Mouse (Mus musculus): ENCODE results near the gene Galnt17.
A peak's percentile ranks its signal among the peaks of the same experiment; 100 is the strongest.

Gene Galnt17

DNA sequence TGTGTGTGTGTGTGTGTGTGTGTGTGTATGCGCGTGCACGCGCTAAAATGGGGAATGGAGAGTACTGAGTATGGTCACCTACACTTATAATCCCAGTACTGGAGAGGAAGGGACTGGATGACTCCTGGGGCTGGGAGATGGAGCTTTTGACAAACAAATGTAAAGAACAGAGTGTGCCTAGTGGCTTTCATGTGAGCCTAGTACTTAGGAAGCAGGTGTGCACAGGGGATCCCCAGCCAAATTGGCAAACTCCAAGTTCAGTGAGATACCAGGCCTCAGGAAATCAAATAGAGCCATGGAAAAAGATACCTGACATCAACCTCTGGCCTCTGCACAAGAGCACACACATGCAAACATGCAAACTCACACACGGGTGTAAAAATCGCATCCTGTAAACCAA, 61.7 kb downstream of the Galnt17 start:
- DNase-seq (ENCODE audit: low read depth, low spot score): no peak

DNA sequence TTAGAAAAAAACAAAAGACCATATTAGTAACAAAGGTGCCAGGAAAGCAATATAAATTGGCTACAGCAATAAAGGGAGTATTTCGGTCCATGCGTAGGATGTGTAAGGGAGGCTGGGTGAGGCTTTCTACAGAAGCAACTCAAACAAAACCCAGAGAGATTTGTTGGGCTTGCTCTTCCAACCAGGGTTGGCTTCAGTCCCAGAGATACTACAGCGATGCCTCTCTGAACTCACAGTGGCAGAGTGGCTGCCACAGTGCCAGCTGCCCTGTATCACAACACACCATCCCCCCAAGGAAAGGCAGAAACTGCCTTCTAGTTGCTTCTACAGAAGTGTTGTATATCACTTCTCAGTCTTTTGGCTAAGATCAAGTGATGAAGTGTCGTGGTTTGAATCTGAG, 66.6 kb downstream of the Galnt17 start:
- no peak for DNase-seq (ENCODE audit: low read depth, low spot score)

DNA sequence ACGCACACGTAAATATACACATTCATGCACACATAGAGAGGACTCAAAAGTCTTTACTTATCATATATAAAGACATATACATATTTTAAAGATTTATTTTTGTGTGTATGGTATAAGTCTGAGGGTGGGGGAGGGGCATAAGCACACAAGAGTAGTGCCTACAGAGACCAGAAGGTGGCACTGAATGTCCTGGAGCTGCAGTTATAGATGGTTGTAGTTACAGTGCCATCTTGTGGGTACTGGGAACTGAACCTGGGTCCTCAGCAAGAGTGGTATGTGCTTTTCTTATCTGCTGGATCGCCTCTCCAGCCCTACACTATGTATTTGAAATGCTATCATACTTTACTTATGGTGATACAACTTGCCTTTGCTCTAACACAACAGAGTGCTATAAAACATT, 68.5 kb downstream of the Galnt17 start:
- DNase-seq (ENCODE audit: low read depth, low spot score): no peak

DNA sequence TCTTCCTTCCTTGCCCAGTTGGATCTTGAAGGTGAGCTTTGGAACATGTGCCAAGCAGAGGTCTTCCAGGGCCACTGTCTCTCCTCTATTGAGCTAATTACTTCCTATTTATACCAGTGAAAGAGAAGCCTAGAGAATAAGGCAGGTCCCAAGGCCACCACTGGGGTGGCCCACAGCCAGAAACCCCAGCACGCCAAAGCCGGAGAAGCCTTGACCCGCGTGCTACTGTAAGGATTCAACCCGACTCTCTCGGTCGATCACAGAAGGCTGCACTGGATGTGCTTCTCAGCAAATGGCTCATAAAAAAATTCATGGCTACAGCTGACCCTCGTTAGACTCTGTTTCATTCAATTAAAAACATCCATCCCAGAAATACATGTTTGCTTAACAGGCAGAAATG, 71.4 kb downstream of the Galnt17 start:
- DNase-seq (ENCODE audit: low read depth, low spot score): no peak

DNA sequence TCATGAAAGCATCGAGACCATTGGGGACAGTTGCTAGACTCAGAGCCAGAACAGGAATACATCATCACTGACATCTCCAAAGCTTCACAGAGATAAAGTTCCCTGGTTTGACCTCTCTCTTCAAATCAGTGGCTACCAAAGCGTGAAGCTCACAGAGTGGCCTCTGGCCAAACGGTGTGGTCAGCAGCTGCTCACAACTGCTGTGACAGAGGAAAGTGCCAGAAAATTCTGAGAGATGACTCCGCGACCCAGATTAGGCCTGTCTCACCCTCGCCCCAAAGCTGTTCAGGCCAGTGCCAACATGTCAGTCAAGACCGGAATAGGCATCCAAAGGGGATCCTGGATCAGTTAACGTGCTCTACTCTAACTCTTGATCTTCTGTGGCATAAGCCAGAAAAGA, 74.5 kb downstream of the Galnt17 start:
- DNase-seq (ENCODE audit: low read depth, low spot score): no peak

DNA sequence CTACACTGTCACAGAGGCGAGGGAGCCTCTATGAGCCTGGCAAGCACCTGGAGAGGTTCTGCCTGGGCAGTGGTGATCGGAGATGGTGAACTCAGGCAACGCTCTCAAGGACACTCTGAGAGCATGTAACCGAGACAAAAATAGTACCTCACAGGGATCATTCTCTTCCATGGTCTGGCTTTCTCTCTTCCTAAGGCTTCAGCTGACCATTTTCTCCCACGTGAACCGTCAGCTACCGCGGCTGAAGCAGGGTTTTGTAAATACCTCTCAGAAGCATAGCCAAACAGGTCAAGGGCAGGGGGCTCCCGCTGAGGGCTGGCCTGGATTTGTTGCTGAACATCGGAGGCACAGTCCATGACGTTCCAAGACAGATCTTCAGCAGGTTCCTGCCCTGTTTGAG, 77.2 kb downstream of the Galnt17 start:
- no peak for DNase-seq (ENCODE audit: low read depth, low spot score)

DNA sequence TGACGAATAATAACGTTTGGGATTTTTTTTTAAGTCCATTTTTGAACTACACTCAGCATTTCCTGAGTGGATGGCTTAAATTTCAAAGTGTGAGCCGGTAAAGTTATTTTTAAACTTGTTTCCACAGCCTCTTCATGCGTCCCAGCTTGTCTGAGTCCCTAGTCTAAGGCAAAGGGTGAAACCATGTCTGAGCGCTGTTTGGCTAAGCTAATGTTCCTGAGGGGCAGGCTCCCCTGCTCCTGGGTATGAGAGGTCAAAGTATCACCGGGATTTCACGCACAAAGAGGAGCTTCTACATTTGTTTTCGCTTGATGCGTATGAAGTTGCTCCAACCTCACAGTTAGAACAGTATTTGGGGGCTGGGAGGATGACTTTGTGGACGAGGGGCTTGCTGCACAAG, 78.6 kb downstream of the Galnt17 start:
- DNase-seq (ENCODE audit: low read depth, low spot score): no peak

DNA sequence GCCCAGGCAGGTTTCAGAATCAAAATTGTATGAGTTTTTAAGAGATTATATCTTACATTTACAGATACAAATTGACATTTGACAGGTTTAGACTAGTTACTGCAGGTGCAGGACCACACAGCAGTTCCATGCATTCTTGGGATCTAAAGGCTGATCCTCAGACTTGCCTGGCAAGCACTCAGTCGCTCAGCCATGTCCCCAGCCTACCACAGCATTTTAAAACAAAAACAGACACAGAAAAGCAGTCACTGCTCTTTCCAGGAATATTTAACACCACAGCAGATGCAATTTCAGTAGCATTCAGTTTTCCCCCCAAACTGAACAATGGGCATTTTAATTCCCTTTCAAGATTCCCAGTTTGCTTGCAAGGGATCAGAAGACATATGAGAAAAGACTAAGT, 84.9 kb downstream of the Galnt17 start:
- DNase-seq (ENCODE audit: low read depth, low spot score): no peak

DNA sequence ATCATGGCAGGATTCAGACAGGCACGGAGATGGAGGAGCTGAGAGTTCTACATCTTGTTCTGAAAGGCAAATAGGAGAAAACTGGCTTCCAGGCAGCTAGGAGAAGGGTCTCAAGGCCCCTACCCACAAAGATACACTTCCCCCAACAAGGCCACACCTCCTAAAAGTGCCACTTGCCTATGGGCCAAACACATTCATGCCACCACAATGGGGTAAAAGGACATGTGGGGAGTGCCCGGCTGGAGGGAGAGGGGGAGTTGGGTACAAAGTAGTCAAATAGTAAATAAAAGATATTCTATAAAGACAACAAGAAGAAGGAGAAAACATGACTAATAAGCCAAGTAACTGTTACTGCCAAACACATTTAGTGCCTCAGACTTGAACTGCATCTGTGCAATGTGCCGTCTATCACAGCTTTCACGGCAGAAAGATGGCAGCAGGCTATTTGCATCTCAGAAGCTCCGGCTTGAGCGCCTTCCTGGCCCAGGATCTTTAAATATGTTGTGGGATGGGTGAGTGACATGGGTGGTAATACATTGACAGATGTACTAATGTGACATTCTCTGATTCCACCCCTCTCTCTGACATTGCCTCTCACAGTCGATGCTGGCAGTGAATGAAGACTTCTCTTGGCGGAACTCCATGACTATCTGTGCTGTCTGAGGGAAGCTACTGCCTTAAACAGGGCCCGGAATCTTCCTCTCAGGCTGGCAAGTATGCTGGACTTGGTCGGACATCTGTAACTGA, 85.6 kb downstream of the Galnt17 start:
- DNase-seq (ENCODE audit: low read depth, low spot score): no peak

DNA sequence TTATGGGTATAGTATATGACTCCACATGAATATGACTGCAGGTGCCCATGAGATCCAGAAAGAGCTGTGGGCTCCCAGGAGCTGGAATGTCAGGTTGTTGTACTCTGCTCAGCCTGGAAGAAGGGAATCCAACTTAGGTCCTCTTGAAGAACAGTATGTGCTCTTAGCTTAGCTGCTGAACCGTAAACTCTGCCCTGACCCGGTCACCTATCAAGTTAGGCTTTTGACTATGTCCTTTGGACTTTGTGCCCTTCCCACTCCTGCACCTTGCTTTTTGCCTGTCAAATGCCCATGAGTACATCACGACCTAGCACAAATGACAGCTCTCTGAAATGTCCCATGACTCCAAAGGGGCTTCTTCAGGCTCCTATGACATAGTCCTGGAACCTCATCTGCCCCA, 90.1 kb downstream of the Galnt17 start:
- DNase-seq (ENCODE audit: low read depth, low spot score): no peak

DNA sequence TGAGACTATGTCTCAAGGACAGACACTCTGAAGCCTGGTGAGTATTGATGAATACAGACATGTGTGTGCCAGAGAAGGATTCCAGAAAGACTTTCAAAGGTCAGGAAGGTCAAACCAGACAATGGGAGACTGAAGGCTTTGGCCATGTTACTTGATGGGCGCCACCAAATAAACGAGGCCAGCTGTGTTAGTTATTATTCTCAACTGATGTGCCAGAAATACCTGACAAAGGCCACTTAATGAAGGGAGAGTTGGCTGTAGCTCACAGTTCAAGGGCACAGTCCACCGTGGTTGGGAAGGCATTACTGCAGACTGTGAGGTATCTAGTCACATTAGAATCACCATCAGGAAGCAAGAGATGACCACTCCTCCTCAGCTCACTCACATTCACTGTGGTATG, 96.7 kb downstream of the Galnt17 start:
- no peak for DNase-seq (ENCODE audit: low read depth, low spot score)

DNA sequence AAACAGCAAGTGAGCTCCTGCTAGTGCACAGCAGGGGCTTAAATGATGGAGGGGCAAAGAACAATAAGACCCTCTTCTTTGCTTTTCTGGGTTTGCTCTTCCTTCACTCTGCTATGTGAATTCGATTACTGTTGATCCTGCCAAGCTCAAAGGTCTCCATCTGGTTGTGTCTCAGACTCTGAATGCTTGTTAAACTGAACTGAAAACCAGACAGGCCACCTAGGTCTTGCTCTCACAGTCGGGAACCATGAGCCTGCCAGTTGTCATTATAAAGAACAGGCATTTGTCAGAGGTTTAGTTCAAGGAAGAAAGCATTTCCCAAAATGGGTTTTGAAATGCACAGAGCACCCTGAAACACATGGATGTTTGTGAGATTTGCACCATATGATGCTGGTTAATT, 107.2 kb downstream of the Galnt17 start:
- DNase-seq (ENCODE audit: low read depth, low spot score): no peak

DNA sequence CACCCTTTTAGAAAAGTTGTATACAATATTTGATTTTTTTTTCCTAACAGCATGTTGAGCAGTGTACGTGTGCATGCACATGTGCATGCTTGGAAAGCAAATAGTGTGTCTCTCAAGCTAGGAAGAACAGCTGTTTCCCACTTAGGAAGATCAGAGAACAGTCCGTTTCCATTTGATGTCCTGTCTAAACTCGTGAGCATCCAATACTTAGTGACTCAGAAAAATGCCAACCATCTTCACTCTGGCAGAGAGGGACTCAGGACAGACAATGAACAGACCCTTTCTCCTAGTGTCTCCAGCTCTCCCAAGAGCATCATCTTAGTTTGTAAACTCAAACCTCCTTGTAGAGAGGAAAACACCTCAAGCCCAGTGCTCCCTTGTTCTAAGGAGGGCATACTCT, 116.0 kb downstream of the Galnt17 start:
- DNase-seq (ENCODE audit: low read depth, low spot score): no peak

DNA sequence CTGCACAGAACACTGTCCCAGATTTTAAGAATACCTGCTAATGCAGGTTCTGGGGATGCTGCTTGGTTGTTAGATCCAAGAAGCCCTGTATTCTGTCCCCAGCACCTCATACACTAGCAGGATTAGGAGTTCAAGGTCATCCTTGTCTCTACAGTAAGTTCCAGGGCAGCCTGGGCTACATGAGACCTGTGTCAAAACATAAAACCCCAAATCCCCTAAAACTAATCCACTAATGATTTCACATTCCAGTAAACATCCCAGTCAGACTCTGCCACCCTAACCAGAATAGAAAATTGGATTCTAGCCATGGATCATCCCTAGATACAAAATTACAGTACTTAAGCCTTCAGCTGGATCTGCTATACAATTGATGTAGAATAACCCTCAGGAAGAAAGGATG, 123.7 kb downstream of the Galnt17 start:
- no peak for DNase-seq (ENCODE audit: low read depth, low spot score)

DNA sequence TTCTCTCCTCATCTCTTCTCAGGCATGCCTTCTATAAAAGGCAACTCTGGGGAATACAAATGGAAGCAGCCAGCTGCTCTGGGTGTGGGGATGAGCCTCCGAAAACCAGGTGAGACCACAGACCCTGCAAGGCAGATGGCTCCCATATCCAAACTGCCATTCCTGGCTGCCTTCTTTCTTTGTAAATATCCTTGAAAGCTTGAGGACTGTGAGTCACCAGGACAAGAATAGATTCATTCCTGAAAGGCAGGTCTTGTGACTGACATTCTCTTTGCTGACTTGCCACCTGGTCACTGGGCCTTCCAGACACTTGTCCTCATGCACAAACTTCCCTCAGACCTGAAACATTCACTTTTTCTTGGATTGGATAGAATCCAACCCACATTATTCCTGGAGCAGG, 127.1 kb downstream of the Galnt17 start:
- no peak for DNase-seq (ENCODE audit: low read depth, low spot score)

DNA sequence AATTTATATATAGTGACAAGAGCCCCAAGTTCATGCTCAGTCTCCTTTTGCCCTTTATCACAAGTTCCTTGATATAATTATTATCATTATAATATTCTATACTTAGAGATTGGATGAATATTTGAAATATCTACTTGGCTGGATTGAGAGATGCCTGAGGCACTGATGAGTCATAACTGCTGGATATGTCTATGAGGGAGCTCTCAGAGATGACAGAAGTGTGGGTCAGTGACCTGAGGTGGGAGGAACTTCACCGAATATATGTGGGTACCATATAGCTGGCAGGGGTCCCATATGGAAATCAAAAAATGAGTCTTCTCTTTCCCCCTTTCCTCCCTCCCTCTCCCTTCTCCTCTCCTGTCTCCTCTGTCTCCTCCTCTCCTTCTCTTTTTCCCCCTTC, 127.5 kb downstream of the Galnt17 start:
- DNase-seq (ENCODE audit: low read depth, low spot score): no peak

DNA sequence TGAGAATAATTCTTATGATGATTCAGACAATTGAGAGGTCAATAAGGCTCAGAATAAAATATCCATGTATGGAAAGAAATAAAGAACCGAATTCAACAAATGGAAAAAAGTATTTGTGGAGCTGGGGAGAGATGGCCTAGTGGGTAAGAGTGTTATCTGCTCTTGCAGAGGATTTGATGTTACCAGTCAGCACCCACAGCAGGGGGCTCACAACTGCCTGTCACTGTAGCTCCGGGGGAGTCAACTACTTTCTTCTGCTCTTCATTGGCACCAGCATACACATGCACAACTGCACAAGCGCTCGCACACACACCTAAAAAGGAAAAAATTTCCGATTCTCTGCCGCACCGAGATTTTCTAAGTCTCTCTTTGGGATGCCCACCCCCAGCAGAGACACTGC, 130.4 kb downstream of the Galnt17 start:
- DNase-seq (ENCODE audit: low read depth, low spot score): no peak

DNA sequence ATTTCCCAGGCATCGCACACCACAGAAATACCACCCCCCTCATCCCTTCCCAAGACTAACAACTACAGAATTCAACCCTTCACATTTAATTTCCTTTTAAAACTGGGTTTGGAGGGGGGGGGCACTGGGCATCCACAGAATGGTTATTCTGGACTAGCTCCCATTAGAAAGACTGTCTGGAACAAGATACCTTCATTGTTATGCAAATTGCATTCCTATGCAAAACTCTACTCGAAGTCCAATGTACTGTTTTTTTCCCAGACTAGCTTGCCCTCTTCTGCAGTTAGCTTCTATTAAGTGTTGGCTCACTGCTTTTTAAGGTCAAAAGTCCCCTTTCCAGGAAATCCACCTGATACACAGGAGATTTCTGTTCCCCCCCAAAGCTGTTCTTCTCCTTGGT, 131.1 kb downstream of the Galnt17 start:
- DNase-seq (ENCODE audit: low read depth, low spot score): no peak

DNA sequence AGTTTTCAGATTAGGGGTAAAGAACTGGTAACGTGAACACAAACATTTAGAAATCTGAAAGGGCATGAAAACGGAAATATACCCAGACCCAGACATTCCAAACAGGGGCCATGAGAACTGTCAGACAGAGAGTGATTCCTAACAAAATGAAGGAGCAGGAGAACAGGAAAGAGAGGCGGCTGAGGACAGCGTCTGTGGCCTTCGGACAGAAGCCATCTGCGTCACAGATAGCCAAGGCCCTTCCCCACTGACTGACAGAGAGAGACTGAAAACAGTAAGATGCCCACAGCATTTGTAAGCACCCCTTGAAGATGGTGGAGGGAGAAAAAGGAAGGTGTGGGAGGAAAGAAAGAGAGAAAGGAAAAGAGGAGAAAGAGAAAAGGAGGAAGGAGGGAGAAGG, 139.1 kb downstream of the Galnt17 start:
- DNase-seq (ENCODE audit: low read depth, low spot score): no peak

DNA sequence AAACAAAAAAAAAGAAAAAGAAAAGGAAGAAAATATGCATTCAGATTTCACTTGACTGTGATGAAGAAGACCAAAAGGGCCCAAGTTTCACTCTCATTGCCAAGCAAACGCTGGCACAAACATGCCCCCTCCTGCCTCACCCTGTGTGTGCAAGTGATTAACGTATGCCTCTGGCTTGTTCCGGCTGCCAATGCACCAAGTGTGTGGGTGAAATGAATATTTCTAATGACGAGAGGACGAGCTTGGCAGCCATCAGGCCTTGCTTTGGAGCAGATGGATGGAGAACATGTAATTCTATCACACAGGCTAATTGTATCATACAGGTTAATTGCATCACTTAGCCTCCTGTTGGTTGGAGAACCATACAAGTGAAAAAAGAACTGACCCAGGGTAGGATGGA, 140.9 kb downstream of the Galnt17 start:
- no peak for DNase-seq (ENCODE audit: low read depth, low spot score)

DNA sequence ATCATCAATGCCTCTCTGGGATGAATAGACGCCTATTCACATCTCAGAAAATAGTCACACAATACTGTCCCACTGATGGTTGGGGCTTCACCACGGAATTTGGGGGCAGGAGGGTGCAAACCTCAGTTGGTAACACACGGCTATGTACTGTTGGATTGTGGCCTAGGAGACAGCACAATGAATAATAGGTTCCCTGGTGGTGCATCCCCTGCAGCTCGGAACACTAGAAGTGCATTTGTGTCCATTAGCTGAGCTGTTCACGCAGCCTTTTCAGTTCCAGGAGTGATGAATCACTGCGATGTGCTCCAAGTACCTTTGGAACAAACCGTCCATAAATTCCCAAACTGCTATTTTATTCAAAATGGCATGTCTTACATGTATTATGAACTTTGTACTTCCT, 142.6 kb downstream of the Galnt17 start:
- DNase-seq (ENCODE audit: low read depth, low spot score): no peak

DNA sequence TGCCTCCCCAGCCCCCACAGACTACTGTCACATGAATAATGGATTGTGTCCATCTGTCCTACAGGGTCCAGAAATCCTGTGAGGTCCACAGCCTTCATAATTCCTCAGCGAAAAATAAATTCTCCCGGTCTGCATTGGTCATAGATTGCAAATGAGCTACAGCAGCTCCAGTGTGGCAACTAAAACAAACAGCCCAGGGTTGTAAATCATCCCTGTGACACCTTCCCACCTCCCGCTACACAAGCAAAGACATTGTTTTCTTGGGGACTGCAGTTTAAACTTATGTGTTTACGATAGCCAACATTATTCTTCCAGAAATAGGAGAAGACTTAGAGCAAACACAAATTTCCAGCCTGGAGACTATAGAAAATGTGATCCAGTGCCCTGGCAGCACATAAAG, 150.4 kb downstream of the Galnt17 start:
- peak; percentile 57 for DNase-seq (ENCODE audit: low read depth, low spot score)

DNA sequence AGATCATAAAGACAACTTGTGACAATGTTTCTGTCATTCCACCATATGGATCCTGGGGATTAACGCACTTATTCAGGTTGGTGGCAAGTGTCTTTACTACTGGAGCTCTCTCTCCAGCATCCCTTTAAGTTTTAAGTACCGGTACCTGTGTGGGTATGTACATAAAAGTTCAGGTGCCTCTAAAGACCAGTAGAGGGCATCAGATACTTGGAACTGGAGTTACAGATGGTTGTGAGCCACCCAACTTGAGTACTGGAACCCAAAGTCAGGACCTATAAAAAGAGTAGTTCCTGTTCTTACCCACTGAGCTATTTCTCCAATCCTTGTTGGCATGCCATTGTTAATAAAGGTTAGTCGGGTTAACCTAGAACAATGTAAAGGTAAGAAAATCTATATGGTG, 152.0 kb downstream of the Galnt17 start:
- DNase-seq (ENCODE audit: low read depth, low spot score): no peak

DNA sequence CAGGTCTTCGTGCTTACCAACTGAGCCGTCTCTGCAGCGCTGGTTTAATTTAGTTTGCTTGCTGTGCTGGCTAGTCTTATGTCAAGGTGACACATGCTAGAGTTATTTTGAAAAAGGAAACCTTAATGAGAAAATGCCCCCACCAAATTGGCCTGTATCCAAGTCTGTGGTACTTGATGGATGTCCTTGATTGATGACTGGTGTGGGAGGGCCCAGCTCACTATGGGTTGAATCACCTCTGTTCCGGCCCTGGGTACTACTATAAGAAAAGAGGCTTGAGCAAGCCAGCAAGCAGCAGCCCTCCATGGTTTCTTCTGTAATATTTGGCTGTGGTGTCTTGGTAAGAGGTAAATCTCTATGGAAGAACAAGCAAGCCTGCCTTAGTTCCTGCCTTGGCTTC, 165.7 kb downstream of the Galnt17 start:
- peak; percentile 56 for DNase-seq (ENCODE audit: low read depth, low spot score)
